ENCODE assay signal across 8 mouse cellular contexts in the genomic region with DNA sequence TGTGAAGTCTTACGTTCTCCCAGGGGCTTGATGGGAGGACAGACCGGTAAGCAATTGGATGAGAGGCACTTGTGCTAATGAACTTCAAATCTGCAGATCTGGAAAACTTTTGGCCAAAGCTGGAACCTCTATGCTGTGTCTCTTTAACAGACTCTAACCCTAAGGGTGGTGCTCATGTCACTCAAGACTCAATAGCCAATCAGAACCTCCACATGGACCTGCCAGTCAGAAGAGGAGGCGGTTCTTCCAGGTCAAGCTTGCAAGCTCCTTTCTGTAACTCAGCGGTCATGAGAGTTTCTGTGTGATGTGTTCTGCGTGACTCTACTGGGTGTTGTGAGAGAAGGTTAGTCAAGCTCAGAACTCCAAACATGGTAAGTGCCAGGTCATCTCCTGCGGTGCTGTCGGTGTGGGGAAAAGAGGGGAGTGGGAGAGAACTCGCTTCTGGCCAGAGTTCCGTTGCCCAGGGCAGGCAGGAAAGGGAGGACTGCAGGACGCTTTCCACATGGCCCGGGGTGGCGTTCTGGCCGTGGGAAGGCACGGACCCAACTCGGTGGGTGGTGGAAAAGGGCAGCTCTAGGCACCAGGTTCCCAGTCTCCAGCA. TPM values are rescaled to one million over a fixed set of nuclear protein-coding genes. Genes with fewer than 3 reads are reported as not detected.
DNase-seq lines count a peak whose midpoint lies in the region; ATAC-seq lines count a peak whose summit lies in the region.
"Not testable (repeated sequence)": the region's sequence is repeated elsewhere in the genome, so short reads cannot be mapped to it uniquely, and the experiment has no call there.

TSS of gene Zfp971 (plus strand) at position 274 of the 601 bp plus-strand sequence.

- not testable (repeated sequence) for H3K4me1 ChIP-seq in intestine, embryonic 15.5 days (replicated peaks)

- peak within 1 kb of the TSS; percentile 55 for H3K9ac ChIP-seq in intestine, embryonic 15.5 days

- 0% methylated on average over 13 of the region's 15 CpGs for WGBS in intestine, embryonic 15.5 days

- H3K9me3 ChIP-seq in intestine, embryonic 15.5 days, result not testable (repeated sequence)

- intact Hi-C loops in left cerebral cortex, postnatal 10 days (cut with DNase I), result not testable (repeated sequence)

- not testable (repeated sequence) for H3K27me3 ChIP-seq in intestine, embryonic 15.5 days (replicated peaks)

- peak within 1 kb of the TSS; percentile 56 for H3K4me2 ChIP-seq in intestine, embryonic 15.5 days (replicated peaks)

- H3K4me3 ChIP-seq in intestine, embryonic 15.5 days (replicated peaks), result peak within 1 kb of the TSS; percentile 59

- not testable (repeated sequence) for ATAC-seq in intestine, embryonic 15.5 days
- peak; percentile 81 for ATAC-seq in megakaryocyte, adult 5-6 weeks (ENCODE audit: poor library complexity, severe bottlenecking)

- peak; percentile 61 for DNase-seq in ZHBTc4 (ENCODE audit: low read depth, low spot score)
- peak; percentile 43 for DNase-seq in embryo, embryonic 11 days
- peak in 1 of 2 experiments; percentile 22 for DNase-seq in gastrocnemius, postnatal 4 days (ENCODE audit: low spot score in 2 of 2)
- DNase-seq in left cerebral cortex, postnatal 10 days (ENCODE audit: extremely low spot score in 1 of 2, low spot score in 2 of 2), result peak; percentile 39 to 41
- peak; percentile 41 for DNase-seq in right cerebral cortex, adult 18-20 months
- DNase-seq in urinary bladder, postnatal 14 days (ENCODE audit: low spot score), result peak; percentile 20

- peak within 1 kb of the TSS; percentile 66 for H3K27ac ChIP-seq in intestine, embryonic 15.5 days

- not testable (repeated sequence) for H3K36me3 ChIP-seq in intestine, embryonic 15.5 days

RNA-seq across cellular contexts. Expression of gene Zfp971, which starts in this region (rescaled TPM):
- 10 to 100 TPM; 18.6 to 22.1 TPM for total RNA-seq in gastrocnemius, postnatal 4 days (2021)
- polyA plus RNA-seq in intestine, embryonic 15.5 days (2015; fragmentation: Nextera tagmentation; extraction: Ambion mirVana), result 12.2 and 12.8 TPM in 2 replicates
- total RNA-seq in left cerebral cortex, postnatal 10 days (2021), result 10 to 100 TPM; 20.9 to 22.7 TPM
- 200 and 201 TPM in 2 replicates for total RNA-seq in megakaryocyte, adult 5-6 weeks (2015)
- 107 and 108 TPM in 2 replicates for total RNA-seq in megakaryocyte, adult 5-6 weeks (2017)

Comparison
In these comparisons a context has a peak if more than half of its experiments do, and no peak if none do; other contexts are left out.
1. RNA of gene Zfp971 (total RNA-seq): 107 to 201 TPM in megakaryocyte, adult 5-6 weeks; 20.9 to 22.7 TPM in left cerebral cortex, postnatal 10 days and 18.6 to 22.1 TPM in gastrocnemius, postnatal 4 days; every median in the first group is over 4 times any median in the second.